Mouse (Mus musculus) 3T3-L1 (cell line): ENCODE data around the gene Gm20388.
"Not testable (repeated sequence)": the region's sequence is repeated elsewhere in the genome, so short reads cannot be mapped to it uniquely, and the experiment has no call there.

Experiments used
- DNase-seq: peaks from one replicate; pipeline ENCODE4 v3.0.0-alpha.2; 2015; ENCODE audit warnings: low read depth, low spot score

The Gm20388 gene

GRCm38 (mm10) chr8:122610209-122610608 is 2699.6 kb downstream of the Gm20388 start:
- DNase-seq = no peak

GRCm38 (mm10) chr8:122610612-122611277 is 2700.1 kb downstream of the Gm20388 start:
- peak; percentile 17 for DNase-seq

- DNase-seq = peak; percentile 98
These were observed 2700.9 kb downstream of the Gm20388 start, which contains the start of the genes Galns and Trappc2l for GRCm38 (mm10) chr8:122611295-122612133. TSS of gene Galns (minus strand) at chr8:122611463. TSS of gene Trappc2l (plus strand) at chr8:122611640.

- no peak for DNase-seq
These were observed 2705.7 kb downstream of the Gm20388 start for GRCm38 (mm10) chr8:122616181-122616905.

GRCm38 (mm10) chr8:122617947-122618546 is 2707.4 kb downstream of the Gm20388 start:
- peak; percentile 72 for DNase-seq

- DNase-seq = no peak
These were observed 2708.2 kb downstream of the Gm20388 start for GRCm38 (mm10) chr8:122618660-122619378.

GRCm38 (mm10) chr8:122620446-122620845 is 2709.8 kb downstream of the Gm20388 start:
- no peak for DNase-seq

- no peak for DNase-seq
These were observed 2712.1 kb downstream of the Gm20388 start, which contains the start of gene Pabpn1l for GRCm38 (mm10) chr8:122622727-122623126. TSS of gene Pabpn1l (minus strand) at chr8:122622739.

GRCm38 (mm10) chr8:122623844-122624642 is 2713.4 kb downstream of the Gm20388 start:
- DNase-seq = no peak

GRCm38 (mm10) chr8:122624653-122625052 is 2714.0 kb downstream of the Gm20388 start:
- DNase-seq = no peak

- no peak for DNase-seq
These were observed 2715.2 kb downstream of the Gm20388 start for GRCm38 (mm10) chr8:122625811-122626210.

GRCm38 (mm10) chr8:122626896-122627295 is 2716.3 kb downstream of the Gm20388 start:
- DNase-seq = no peak

- DNase-seq = no peak
These were observed 2718.7 kb downstream of the Gm20388 start for GRCm38 (mm10) chr8:122629388-122629787.

GRCm38 (mm10) chr8:122630696-122631095 is 2720.1 kb downstream of the Gm20388 start:
- no peak for DNase-seq

GRCm38 (mm10) chr8:122632134-122632533 is 2721.5 kb downstream of the Gm20388 start:
- not testable (repeated sequence) for DNase-seq

- DNase-seq = no peak
These were observed 2722.6 kb downstream of the Gm20388 start for GRCm38 (mm10) chr8:122633205-122633604.

GRCm38 (mm10) chr8:122635878-122636802 is 2725.5 kb downstream of the Gm20388 start:
- DNase-seq = peak; percentile 47

GRCm38 (mm10) chr8:122636803-122637175 is 2726.1 kb downstream of the Gm20388 start:
- no peak for DNase-seq

GRCm38 (mm10) chr8:122637230-122637629 is 2726.6 kb downstream of the Gm20388 start:
- DNase-seq = no peak
